Mouse (Mus musculus) lung, adult 2 months (tissue): ENCODE results near the gene Ascl4.

Experiments
- CTCF ChIP-seq: fragments of 200-500 bp; IDR thresholded peaks from 2 replicates; pipeline ENCODE4 v1.5.1; 2011; ENCODE audit warnings: mild to moderate bottlenecking, low read length, control low read depth; ENCODE audit not compliant: insufficient read depth
- POLR2A ChIP-seq: fragments of 200-500 bp; IDR thresholded peaks from 2 replicates; pipeline ENCODE4 v1.6.1; 2011; ENCODE audit warnings: low read depth, mild to moderate bottlenecking, control low read depth, low read length, borderline replicate concordance; ENCODE audit errors: extremely low read depth

DNA sequence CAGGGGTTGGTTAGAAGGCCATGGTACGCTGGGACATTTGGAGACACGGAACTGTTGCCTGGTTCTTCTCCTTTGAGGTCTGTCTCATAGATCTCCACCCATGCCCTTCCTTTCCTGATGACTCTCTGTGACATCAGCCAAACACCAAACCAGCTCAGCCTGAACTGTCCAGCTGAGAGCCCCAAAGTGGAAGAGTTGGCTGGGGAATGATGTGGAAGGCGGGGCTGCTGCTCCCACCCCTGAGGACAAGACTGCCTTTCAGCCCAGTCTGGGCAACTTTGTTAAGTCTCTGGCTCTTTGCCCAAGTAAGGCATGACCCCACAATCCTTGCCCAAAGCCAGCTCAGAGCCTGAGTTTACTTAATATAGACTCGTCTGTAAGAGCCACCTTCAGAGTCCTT is 45.4 kb downstream of the Ascl4 start:
- TF ChIP-seq CTCF = no peak
- no peak for TF ChIP-seq POLR2A
